Mouse (Mus musculus): ENCODE results near the gene Nlrp3. TPM values are rescaled to one million over a fixed set of nuclear protein-coding genes. Genes with fewer than 3 reads are reported as not detected.
"Not testable (repeated sequence)": the region's sequence is repeated elsewhere in the genome, so short reads cannot be mapped to it uniquely, and the experiment has no call there.

Gene Nlrp3
- polyA plus RNA-seq, 1 experiment from 2014 or later: 0.12 TPM

- H3K27ac ChIP-seq (ENCODE audit: low read depth); H3K27me3 ChIP-seq (replicated peaks; ENCODE audit: control insufficient read depth, insufficient read depth, low read length); H3K9me3 ChIP-seq (ENCODE audit: control insufficient read depth, low read length); H3K4me1 ChIP-seq (replicated peaks; ENCODE audit: control insufficient read depth, insufficient read depth, low read length); DNase-seq (ENCODE audit: low spot score); H3K4me3 ChIP-seq (ENCODE audit: low read depth, low read length); H3K36me3 ChIP-seq (ENCODE audit: control insufficient read depth, insufficient read depth, low read length); H3K9ac ChIP-seq (ENCODE audit: low read length); H3K4me2 ChIP-seq (ENCODE audit: low read length); ATAC-seq (replicated peaks; ENCODE audit: low FRiP score, low TSS enrichment, low read depth): not testable (repeated sequence)
Measured at GRCm38 (mm10) chr11:59576135-59576534, 34.8 kb downstream of the Nlrp3 start, which contains the start of gene Olfr222. Gene Olfr222, minus strand, starts transcription at chr11:59576235.

GRCm38 (mm10) chr11:59584539-59584938, 43.2 kb downstream of the Nlrp3 start:
- Histone ChIP-seq H3K4me3 (ENCODE audit: low read depth, low read length) (no peak overlapping the region), H3K27ac (ENCODE audit: low read depth) (no peak overlapping the region), H3K9ac (ENCODE audit: low read length) (no peak overlapping the region), H3K4me1 (replicated peaks; ENCODE audit: control insufficient read depth, insufficient read depth, low read length) (no peaks in the 10 kb centered on the region), H3K27me3 (replicated peaks; ENCODE audit: control insufficient read depth, insufficient read depth, low read length) (no peaks in the 10 kb centered on the region), H3K9me3 (ENCODE audit: control insufficient read depth, low read length) (no peaks in the 10 kb centered on the region), H3K4me2 (ENCODE audit: low read length) (no peak overlapping the region), H3K36me3 (ENCODE audit: control insufficient read depth, insufficient read depth, low read length) (no peaks in the 10 kb centered on the region)
- no peak for ATAC-seq (replicated peaks; ENCODE audit: low FRiP score, low TSS enrichment, low read depth)
- WGBS: 24% methylated on average over 6 of the region's 6 CpGs
- peak; percentile 77 for DNase-seq (ENCODE audit: low spot score)

- H3K27ac ChIP-seq (ENCODE audit: low read depth): no peak overlapping the region
- WGBS: 85% methylated on average over 8 of the region's 8 CpGs
- no peak for DNase-seq (ENCODE audit: low spot score)
- no peak overlapping the region for H3K9ac ChIP-seq (ENCODE audit: low read length)
- H3K36me3 ChIP-seq (ENCODE audit: control insufficient read depth, insufficient read depth, low read length): no peaks in the 10 kb centered on the region
- H3K4me1 ChIP-seq (replicated peaks; ENCODE audit: control insufficient read depth, insufficient read depth, low read length): no peaks in the 10 kb centered on the region
- no peak for ATAC-seq (replicated peaks; ENCODE audit: low FRiP score, low TSS enrichment, low read depth)
- no peak overlapping the region for H3K4me2 ChIP-seq (ENCODE audit: low read length)
- no peak overlapping the region for H3K4me3 ChIP-seq (ENCODE audit: low read depth, low read length)
- H3K9me3 ChIP-seq (ENCODE audit: control insufficient read depth, low read length): no peaks in the 10 kb centered on the region
- H3K27me3 ChIP-seq (replicated peaks; ENCODE audit: control insufficient read depth, insufficient read depth, low read length): no peaks in the 10 kb centered on the region
Measured at GRCm38 (mm10) chr11:59589496-59589895, 48.1 kb downstream of the Nlrp3 start.

- no peaks in the 10 kb centered on the region for H3K36me3 ChIP-seq (ENCODE audit: control insufficient read depth, insufficient read depth, low read length)
- H3K4me1 ChIP-seq (replicated peaks; ENCODE audit: control insufficient read depth, insufficient read depth, low read length): no peaks in the 10 kb centered on the region
- no peak for ATAC-seq (replicated peaks; ENCODE audit: low FRiP score, low TSS enrichment, low read depth)
- no peak within 1 kb of the TSS for H3K4me2 ChIP-seq (ENCODE audit: low read length)
- H3K27ac ChIP-seq (ENCODE audit: low read depth): no peak within 1 kb of the TSS
- H3K27me3 ChIP-seq (replicated peaks; ENCODE audit: control insufficient read depth, insufficient read depth, low read length): no peaks in the 10 kb centered on the region
- H3K4me3 ChIP-seq (ENCODE audit: low read depth, low read length): no peak within 1 kb of the TSS
- no peak for DNase-seq (ENCODE audit: low spot score)
- H3K9me3 ChIP-seq (ENCODE audit: control insufficient read depth, low read length): no peaks in the 10 kb centered on the region
- WGBS: 82% methylated on average over 6 of the region's 6 CpGs
- no peak within 1 kb of the TSS for H3K9ac ChIP-seq (ENCODE audit: low read length)
Measured at GRCm38 (mm10) chr11:59593189-59593588, 51.8 kb downstream of the Nlrp3 start, which contains the start of gene Olfr223. Gene Olfr223, minus strand, starts transcription at chr11:59593289.

- H3K27me3 ChIP-seq (replicated peaks; ENCODE audit: control insufficient read depth, insufficient read depth, low read length): no peaks in the 10 kb centered on the region
- DNase-seq (ENCODE audit: low spot score): no peak
- no peaks in the 10 kb centered on the region for H3K4me1 ChIP-seq (replicated peaks; ENCODE audit: control insufficient read depth, insufficient read depth, low read length)
- H3K4me2 ChIP-seq (ENCODE audit: low read length): no peak overlapping the region
- ATAC-seq (replicated peaks; ENCODE audit: low FRiP score, low TSS enrichment, low read depth): no peak
- no peaks in the 10 kb centered on the region for H3K9me3 ChIP-seq (ENCODE audit: control insufficient read depth, low read length)
- no peak overlapping the region for H3K4me3 ChIP-seq (ENCODE audit: low read depth, low read length)
- no peak overlapping the region for H3K27ac ChIP-seq (ENCODE audit: low read depth)
- WGBS: 44% methylated on average over 4 of the region's 4 CpGs
- no peaks in the 10 kb centered on the region for H3K36me3 ChIP-seq (ENCODE audit: control insufficient read depth, insufficient read depth, low read length)
- H3K9ac ChIP-seq (ENCODE audit: low read length): no peak overlapping the region
Measured at GRCm38 (mm10) chr11:59596091-59596490, 54.7 kb downstream of the Nlrp3 start.

GRCm38 (mm10) chr11:59596950-59597349, 55.6 kb downstream of the Nlrp3 start:
- WGBS: 89% methylated on average over 8 of the region's 8 CpGs
- Histone ChIP-seq H3K36me3 (ENCODE audit: control insufficient read depth, insufficient read depth, low read length) (no peaks in the 10 kb centered on the region), H3K4me3 (ENCODE audit: low read depth, low read length) (no peak overlapping the region), H3K4me1 (replicated peaks; ENCODE audit: control insufficient read depth, insufficient read depth, low read length) (no peaks in the 10 kb centered on the region), H3K4me2 (ENCODE audit: low read length) (no peak overlapping the region), H3K27ac (ENCODE audit: low read depth) (no peak overlapping the region), H3K9me3 (ENCODE audit: control insufficient read depth, low read length) (no peaks in the 10 kb centered on the region), H3K27me3 (replicated peaks; ENCODE audit: control insufficient read depth, insufficient read depth, low read length) (no peaks in the 10 kb centered on the region), H3K9ac (ENCODE audit: low read length) (no peak overlapping the region)
- no peak for DNase-seq (ENCODE audit: low spot score)
- ATAC-seq (replicated peaks; ENCODE audit: low FRiP score, low TSS enrichment, low read depth): no peak

GRCm38 (mm10) chr11:59599211-59599610, 57.8 kb downstream of the Nlrp3 start:
- Histone ChIP-seq H3K4me2 (ENCODE audit: low read length) (no peak overlapping the region), H3K9me3 (ENCODE audit: control insufficient read depth, low read length) (no peaks in the 10 kb centered on the region), H3K9ac (ENCODE audit: low read length) (no peak overlapping the region), H3K4me1 (replicated peaks; ENCODE audit: control insufficient read depth, insufficient read depth, low read length) (no peaks in the 10 kb centered on the region), H3K27ac (ENCODE audit: low read depth) (no peak overlapping the region), H3K4me3 (ENCODE audit: low read depth, low read length) (no peak overlapping the region), H3K36me3 (ENCODE audit: control insufficient read depth, insufficient read depth, low read length) (no peaks in the 10 kb centered on the region), H3K27me3 (replicated peaks; ENCODE audit: control insufficient read depth, insufficient read depth, low read length) (no peaks in the 10 kb centered on the region)
- WGBS: 50% methylated on average over 7 of the region's 7 CpGs
- no peak for ATAC-seq (replicated peaks; ENCODE audit: low FRiP score, low TSS enrichment, low read depth)
- no peak for DNase-seq (ENCODE audit: low spot score)

- no peaks in the 10 kb centered on the region for H3K4me1 ChIP-seq (replicated peaks; ENCODE audit: control insufficient read depth, insufficient read depth, low read length)
- H3K9me3 ChIP-seq (ENCODE audit: control insufficient read depth, low read length): no peaks in the 10 kb centered on the region
- H3K9ac ChIP-seq (ENCODE audit: low read length): no peak overlapping the region
- H3K4me2 ChIP-seq (ENCODE audit: low read length): no peak overlapping the region
- ATAC-seq (replicated peaks; ENCODE audit: low FRiP score, low TSS enrichment, low read depth) (no peak), DNase-seq (ENCODE audit: low spot score) (no peak)
- WGBS: 88% methylated on average over 3 of the region's 3 CpGs
- no peaks in the 10 kb centered on the region for H3K27me3 ChIP-seq (replicated peaks; ENCODE audit: control insufficient read depth, insufficient read depth, low read length)
- no peak overlapping the region for H3K27ac ChIP-seq (ENCODE audit: low read depth)
- no peak overlapping the region for H3K4me3 ChIP-seq (ENCODE audit: low read depth, low read length)
- H3K36me3 ChIP-seq (ENCODE audit: control insufficient read depth, insufficient read depth, low read length): no peaks in the 10 kb centered on the region
Measured at GRCm38 (mm10) chr11:59600872-59601271, 59.5 kb downstream of the Nlrp3 start.

- Histone ChIP-seq H3K27me3 (replicated peaks; ENCODE audit: control insufficient read depth, insufficient read depth, low read length) (no peaks in the 10 kb centered on the region), H3K4me1 (replicated peaks; ENCODE audit: control insufficient read depth, insufficient read depth, low read length) (no peaks in the 10 kb centered on the region), H3K9me3 (ENCODE audit: control insufficient read depth, low read length) (no peaks in the 10 kb centered on the region), H3K9ac (ENCODE audit: low read length) (no peak overlapping the region), H3K4me2 (ENCODE audit: low read length) (no peak overlapping the region), H3K4me3 (ENCODE audit: low read depth, low read length) (no peak overlapping the region), H3K27ac (ENCODE audit: low read depth) (no peak overlapping the region), H3K36me3 (ENCODE audit: control insufficient read depth, insufficient read depth, low read length) (no peaks in the 10 kb centered on the region)
- 70% methylated on average over 1 of the region's 1 CpGs for WGBS
- ATAC-seq (replicated peaks; ENCODE audit: low FRiP score, low TSS enrichment, low read depth) (no peak), DNase-seq (ENCODE audit: low spot score) (no peak)
Measured at GRCm38 (mm10) chr11:59602287-59602686, 60.9 kb downstream of the Nlrp3 start.
